Mouse (Mus musculus): ENCODE measurements around the gene Slc25a5. TPM values are rescaled to one million over a fixed set of nuclear protein-coding genes. Genes with fewer than 3 reads are reported as not detected.

Slc25a5 gene
- polyA plus RNA-seq, 1 experiment from 2014 or later, result 783 TPM

DNA sequence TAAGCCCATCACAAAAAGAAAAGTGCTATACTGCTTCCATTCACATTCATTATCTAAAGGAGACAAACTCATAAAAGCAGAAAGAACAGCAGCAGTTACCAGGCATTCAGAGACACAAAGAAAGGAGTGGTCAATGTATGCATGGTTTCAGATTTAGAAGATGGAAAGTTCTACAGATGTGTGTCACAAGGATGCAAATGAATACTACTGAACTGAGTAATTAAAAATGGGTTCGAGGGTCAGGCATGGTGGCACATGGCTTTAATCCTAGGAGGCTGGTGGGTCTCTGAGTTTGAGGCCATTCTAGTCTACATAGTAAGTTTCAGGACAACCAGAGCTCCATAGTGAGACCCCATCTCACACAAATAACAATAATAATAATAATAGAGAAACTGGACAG, 51.7 kb downstream of the Slc25a5 start:
- Histone ChIP-seq H3K9me3 (replicated peaks) (no peaks in the 10 kb centered on the region), H3K36me3 (no peaks in the 10 kb centered on the region), H3K9ac (no peak overlapping the region), H3K27me3 (no peaks in the 10 kb centered on the region), H3K27ac (no peak overlapping the region), H3K4me1 (no peaks in the 10 kb centered on the region), H3K4me3 (replicated peaks) (no peak overlapping the region), H3K4me2 (no peak overlapping the region)
- ATAC-seq (replicated peaks; ENCODE audit: low FRiP score), result no peak
- 62% methylated on average over 1 of the region's 1 CpGs for WGBS

Other genes with a start within 250 kb of the Slc25a5 start
- 274 and 289 TPM in 2 replicates for gene Pgrmc1, start 197.4 kb upstream of the Slc25a5 start, polyA plus RNA-seq (2015; fragmentation: Nextera tagmentation; extraction: Ambion mirVana)
- 3.4 and 3.7 TPM in 2 replicates for gene Akap17b, start 150.3 kb upstream of the Slc25a5 start, polyA plus RNA-seq (2015; fragmentation: Nextera tagmentation; extraction: Ambion mirVana)
- gene Slc25a43, start 52.0 kb upstream of the Slc25a5 start, polyA plus RNA-seq (2015; fragmentation: Nextera tagmentation; extraction: Ambion mirVana), result 2.8 and 3.4 TPM in 2 replicates
- gene Ube2a, start 78.2 kb downstream of the Slc25a5 start, polyA plus RNA-seq (2015; fragmentation: Nextera tagmentation; extraction: Ambion mirVana), result 103 and 118 TPM in 2 replicates
- 30.9 and 32.9 TPM in 2 replicates for gene C330007P06Rik, start 78.5 kb downstream of the Slc25a5 start, polyA plus RNA-seq (2015; fragmentation: Nextera tagmentation; extraction: Ambion mirVana)
- gene Nkrf, start 107.2 kb downstream of the Slc25a5 start, polyA plus RNA-seq (2015; fragmentation: Nextera tagmentation; extraction: Ambion mirVana), result 1.3 and 1.7 TPM in 2 replicates
- gene Sept6, start 196.1 kb downstream of the Slc25a5 start, polyA plus RNA-seq (2015; fragmentation: Nextera tagmentation; extraction: Ambion mirVana), result 21.9 and 23.7 TPM in 2 replicates